Mouse (Mus musculus): ENCODE results near the gene Pnkd. TPM values are rescaled to one million over a fixed set of nuclear protein-coding genes. Genes with fewer than 3 reads are reported as not detected.
A peak's percentile ranks its signal among the peaks of the same experiment; 100 is the strongest.
"Not testable (repeated sequence)": the region's sequence is repeated elsewhere in the genome, so short reads cannot be mapped to it uniquely, and the experiment has no call there.

The Pnkd gene
- polyA plus RNA-seq, 1 experiment: 60.6 TPM

GRCm38 (mm10) chr1:74388398-74388920 is 103.7 kb downstream of the Pnkd start:
- DNase-seq (ENCODE audit: low spot score): no peak

- no peak for DNase-seq (ENCODE audit: low spot score)
These were observed 105.1 kb downstream of the Pnkd start for GRCm38 (mm10) chr1:74389831-74390286.

GRCm38 (mm10) chr1:74390287-74390906 is 105.7 kb downstream of the Pnkd start:
- no peak for DNase-seq (ENCODE audit: low spot score)

GRCm38 (mm10) chr1:74390924-74391748 is 106.4 kb downstream of the Pnkd start, which contains the start of gene Ctdsp1:
Gene Ctdsp1, plus strand, starts transcription at chr1:74391509.
- peak; percentile 95 for DNase-seq (ENCODE audit: low spot score)

GRCm38 (mm10) chr1:74391844-74392441 is 107.2 kb downstream of the Pnkd start:
- DNase-seq (ENCODE audit: low spot score): peak; percentile 81

- DNase-seq (ENCODE audit: low spot score): no peak
These were observed 107.8 kb downstream of the Pnkd start for GRCm38 (mm10) chr1:74392446-74392994.

- no peak for DNase-seq (ENCODE audit: low spot score)
These were observed 108.3 kb downstream of the Pnkd start for GRCm38 (mm10) chr1:74393010-74393409.

GRCm38 (mm10) chr1:74393697-74394096 is 109.0 kb downstream of the Pnkd start:
- no peak for DNase-seq (ENCODE audit: low spot score)

GRCm38 (mm10) chr1:74394311-74394710 is 109.6 kb downstream of the Pnkd start:
- DNase-seq (ENCODE audit: low spot score): no peak

GRCm38 (mm10) chr1:74394858-74395257 is 110.1 kb downstream of the Pnkd start:
- DNase-seq (ENCODE audit: low spot score): no peak

GRCm38 (mm10) chr1:74395290-74395689 is 110.6 kb downstream of the Pnkd start:
- no peak for DNase-seq (ENCODE audit: low spot score)

GRCm38 (mm10) chr1:74396456-74397222 is 111.9 kb downstream of the Pnkd start:
- DNase-seq (ENCODE audit: low spot score): not testable (repeated sequence)

GRCm38 (mm10) chr1:74397268-74397918 is 112.7 kb downstream of the Pnkd start:
- DNase-seq (ENCODE audit: low spot score): peak; percentile 97

GRCm38 (mm10) chr1:74397919-74398451 is 113.3 kb downstream of the Pnkd start:
- no peak for DNase-seq (ENCODE audit: low spot score)

- DNase-seq (ENCODE audit: low spot score): no peak
These were observed 115.8 kb downstream of the Pnkd start for GRCm38 (mm10) chr1:74400531-74400930.

- DNase-seq (ENCODE audit: low spot score): no peak
These were observed 116.4 kb downstream of the Pnkd start for GRCm38 (mm10) chr1:74401015-74401702.

Data from urinary bladder, adult 2 months (tissue).